Mouse (Mus musculus) lung, postnatal 4 days (tissue): ENCODE data around the gene Mapre1.
"Not testable (repeated sequence)": the region's sequence is repeated elsewhere in the genome, so short reads cannot be mapped to it uniquely, and the experiment has no call there.

Experiments
- DNase-seq, 2 experiments: peaks; one replicate each; pipeline ENCODE4 v3.0.0; 2021

Gene Mapre1

GRCm38 (mm10) chr2:153740500-153741436 lies at the start of gene Mapre1:
Mapre1 (plus strand) TSS chr2:153741274.
- DNase-seq, result peak; percentile 100

GRCm38 (mm10) chr2:153693413-153693812 lies 47.7 kb upstream of the Mapre1 start:
- not testable (repeated sequence) for DNase-seq

GRCm38 (mm10) chr2:153694462-153695085 lies 46.5 kb upstream of the Mapre1 start:
- peak; percentile 39 to 60 for DNase-seq

GRCm38 (mm10) chr2:153696352-153696751 lies 44.7 kb upstream of the Mapre1 start, which contains the start of gene Dnmt3c:
Dnmt3c (plus strand) TSS chr2:153696652.
- no peak for DNase-seq

- no peak for DNase-seq
Observed at GRCm38 (mm10) chr2:153703389-153703788, 37.7 kb upstream of the Mapre1 start.

GRCm38 (mm10) chr2:153710701-153711330 lies 30.3 kb upstream of the Mapre1 start:
- peak in 1 of 2 experiments; percentile 46 for DNase-seq

GRCm38 (mm10) chr2:153712646-153713091 lies 28.4 kb upstream of the Mapre1 start:
- DNase-seq, result peak in 1 of 2 experiments; percentile 37

- DNase-seq, result peak; percentile 54 to 74
Observed at GRCm38 (mm10) chr2:153713227-153713626, 27.8 kb upstream of the Mapre1 start.

- not testable (repeated sequence) for DNase-seq
Observed at GRCm38 (mm10) chr2:153717861-153718260, 23.2 kb upstream of the Mapre1 start.

GRCm38 (mm10) chr2:153723098-153723497 lies 18.0 kb upstream of the Mapre1 start:
- no peak for DNase-seq

GRCm38 (mm10) chr2:153724424-153724823 lies 16.6 kb upstream of the Mapre1 start:
- DNase-seq, result no peak

- DNase-seq, result no peak
Observed at GRCm38 (mm10) chr2:153724871-153725270, 16.2 kb upstream of the Mapre1 start.

- DNase-seq, result no peak
Observed at GRCm38 (mm10) chr2:153725291-153725690, 15.8 kb upstream of the Mapre1 start.

- no peak for DNase-seq
Observed at GRCm38 (mm10) chr2:153734033-153734432, 7.0 kb upstream of the Mapre1 start.

- peak; percentile 88 to 91 for DNase-seq
Observed at GRCm38 (mm10) chr2:153741437-153742065, 477 bp downstream of the Mapre1 start.

GRCm38 (mm10) chr2:153747994-153748393 lies 6.9 kb downstream of the Mapre1 start:
- no peak for DNase-seq

- DNase-seq, result peak; percentile 12 to 23
Observed at GRCm38 (mm10) chr2:153750363-153750762, 9.3 kb downstream of the Mapre1 start.

GRCm38 (mm10) chr2:153762121-153762520 lies 21.0 kb downstream of the Mapre1 start:
- DNase-seq, result no peak

- DNase-seq, result no peak
Observed at GRCm38 (mm10) chr2:153767484-153767883, 26.4 kb downstream of the Mapre1 start.

- no peak for DNase-seq
Observed at GRCm38 (mm10) chr2:153768881-153769280, 27.8 kb downstream of the Mapre1 start.

- no peak for DNase-seq
Observed at GRCm38 (mm10) chr2:153772950-153773349, 31.9 kb downstream of the Mapre1 start.

- DNase-seq, result no peak
Observed at GRCm38 (mm10) chr2:153775472-153775871, 34.4 kb downstream of the Mapre1 start.
